Mouse (Mus musculus): ENCODE measurements around the gene March4.

- no peak for TF ChIP-seq POLR2A (IDR thresholded peaks at IDR 0.05; ENCODE audit: borderline replicate concordance, low read depth, low read length)
- no peak for TF ChIP-seq CTCF (IDR thresholded peaks at IDR 0.05; ENCODE audit: low read depth, low read length)
These were observed 41.6 kb upstream of the March4 start for GRCm38 (mm10) chr1:72578351-72578750.

Data from bone marrow macrophage, adult 2 months (primary cell).